Mouse (Mus musculus) cerebellum, adult 2 months (tissue): ENCODE measurements at regions not wholly inside any gene's neighbourhood (a gene's known extent, or its start where the extent isn't known, plus 50 kb on each side); places are given as distances from the start of the nearest gene placed in this dataset.

Experiments
- DNase-seq, 2 experiments: peaks; one replicate each; pipeline ENCODE4 v3.0.0; 2021
- H3K27ac ChIP-seq: fragments of 200-500 bp; 2 replicates; pipeline ENCODE4 v1.5.1; 2012; ENCODE audit warnings: low read length, control low read depth, inconsistent platforms; ENCODE audit not compliant: insufficient read depth
- H3K27me3 ChIP-seq: fragments of 200-500 bp; 2 replicates; pipeline ENCODE4 v1.6.1; 2012; ENCODE audit warnings: inconsistent platforms, mild to moderate bottlenecking, low read length, moderate library complexity; ENCODE audit not compliant: control insufficient read depth, insufficient read depth
- H3K4me1 ChIP-seq: fragments of 200-500 bp; 2 replicates; pipeline ENCODE4 v1.6.1; 2011; ENCODE audit warnings: low read length; ENCODE audit not compliant: control insufficient read depth, insufficient read depth
- H3K4me3 ChIP-seq: fragments of 200-500 bp; replicated peaks from 2 replicates; pipeline ENCODE3; 2011; ENCODE audit warnings: mild to moderate bottlenecking, low read depth, low read length, control low read depth; ENCODE audit not compliant: insufficient read depth
- CTCF ChIP-seq: fragments of 200-500 bp; IDR thresholded peaks from 2 replicates; pipeline ENCODE4 v1.5.1; 2011; ENCODE audit warnings: low read depth, mild to moderate bottlenecking, control low read depth, low read length, moderate library complexity, borderline replicate concordance; ENCODE audit not compliant: insufficient read depth
- POLR2A ChIP-seq: fragments of 200-500 bp; IDR thresholded peaks from 2 replicates; pipeline ENCODE4 v1.6.1; 2011; ENCODE audit warnings: low read length, control low read depth, borderline replicate concordance; ENCODE audit not compliant: insufficient read depth
- WGBS: fragments of 180-500 bp; shearing (Covaris S2); methylation state at CpG from one replicate; pipeline ENCODE4 v1.1.7; 2018; 5-methylcytosine and 5-hydroxymethylcytosine counted together

GRCm38 (mm10) chr4:125941916-125942315 lies 82.4 kb upstream of the Csf3r start:
- Histone ChIP-seq H3K4me3 (no peak overlapping the region), H3K27me3 (no peaks in the 10 kb centered on the region; the same call in 1 of the 2 replicates), H3K4me1 (no peaks in the 10 kb centered on the region), H3K27ac (no peak overlapping the region)
- TF ChIP-seq POLR2A (no peak), CTCF (peak; percentile 54; the same call in 1 of the 2 replicates)
- peak; percentile 9 to 14 for DNase-seq
- 45% methylated on average over 3 of the region's 3 CpGs for WGBS

- WGBS, result 37% methylated on average over 2 of the region's 2 CpGs
- TF ChIP-seq CTCF (no peak), POLR2A (no peak)
Observed at GRCm38 (mm10) chr4:125945062-125945461, 79.3 kb upstream of the Csf3r start.

GRCm38 (mm10) chr4:125959426-125959825 lies 64.9 kb upstream of the Csf3r start:
- WGBS, result 61% methylated on average over 8 of the region's 9 CpGs
- H3K27me3 ChIP-seq, result no peaks in the 10 kb centered on the region
- no peaks in the 10 kb centered on the region for H3K4me1 ChIP-seq
- DNase-seq, result no peak
- TF ChIP-seq POLR2A (no peak), CTCF (no peak)
- no peak overlapping the region for H3K27ac ChIP-seq
- H3K4me3 ChIP-seq, result no peak overlapping the region

More at GRCm38 (mm10) chr4:125945062-125945461, 79.3 kb upstream of the Csf3r start:
- H3K27me3 ChIP-seq, result no peaks in the 10 kb centered on the region
- DNase-seq, result no peak
- H3K4me3 ChIP-seq, result no peak overlapping the region
- H3K4me1 ChIP-seq, result no peaks in the 10 kb centered on the region
- H3K27ac ChIP-seq, result no peak overlapping the region

- no peak overlapping the region for H3K27ac ChIP-seq
- TF ChIP-seq POLR2A (no peak), CTCF (no peak)
- no peak overlapping the region for H3K4me3 ChIP-seq
- WGBS, result 88% methylated on average over 8 of the region's 8 CpGs
- no peaks in the 10 kb centered on the region for H3K27me3 ChIP-seq
- DNase-seq, result no peak
- no peaks in the 10 kb centered on the region for H3K4me1 ChIP-seq
Observed at GRCm38 (mm10) chr4:125960704-125961279, 63.6 kb upstream of the Csf3r start.

GRCm38 (mm10) chr4:125962677-125963076 lies 61.7 kb upstream of the Csf3r start:
- 3% methylated on average over 7 of the region's 7 CpGs for WGBS
- TF ChIP-seq CTCF (peak; percentile 94), POLR2A (no peak)

More at GRCm38 (mm10) chr4:125962677-125963076, 61.7 kb upstream of the Csf3r start:
- H3K4me3 ChIP-seq, result no peak overlapping the region
- H3K27ac ChIP-seq, result no peak overlapping the region
- peak; percentile 60 to 78 for DNase-seq
- no peaks in the 10 kb centered on the region for H3K4me1 ChIP-seq
- H3K27me3 ChIP-seq, result no peaks in the 10 kb centered on the region
